Mouse (Mus musculus): ENCODE data around the gene Med7. TPM values are rescaled to one million over a fixed set of nuclear protein-coding genes. Genes with fewer than 3 reads are reported as not detected.
A peak's percentile ranks its signal among the peaks of the same experiment; 100 is the strongest.

Med7 gene
- polyA plus RNA-seq (2015; fragmentation: Nextera tagmentation; extraction: Ambion mirVana), result 83.3 and 83.5 TPM in 2 replicates

DNA sequence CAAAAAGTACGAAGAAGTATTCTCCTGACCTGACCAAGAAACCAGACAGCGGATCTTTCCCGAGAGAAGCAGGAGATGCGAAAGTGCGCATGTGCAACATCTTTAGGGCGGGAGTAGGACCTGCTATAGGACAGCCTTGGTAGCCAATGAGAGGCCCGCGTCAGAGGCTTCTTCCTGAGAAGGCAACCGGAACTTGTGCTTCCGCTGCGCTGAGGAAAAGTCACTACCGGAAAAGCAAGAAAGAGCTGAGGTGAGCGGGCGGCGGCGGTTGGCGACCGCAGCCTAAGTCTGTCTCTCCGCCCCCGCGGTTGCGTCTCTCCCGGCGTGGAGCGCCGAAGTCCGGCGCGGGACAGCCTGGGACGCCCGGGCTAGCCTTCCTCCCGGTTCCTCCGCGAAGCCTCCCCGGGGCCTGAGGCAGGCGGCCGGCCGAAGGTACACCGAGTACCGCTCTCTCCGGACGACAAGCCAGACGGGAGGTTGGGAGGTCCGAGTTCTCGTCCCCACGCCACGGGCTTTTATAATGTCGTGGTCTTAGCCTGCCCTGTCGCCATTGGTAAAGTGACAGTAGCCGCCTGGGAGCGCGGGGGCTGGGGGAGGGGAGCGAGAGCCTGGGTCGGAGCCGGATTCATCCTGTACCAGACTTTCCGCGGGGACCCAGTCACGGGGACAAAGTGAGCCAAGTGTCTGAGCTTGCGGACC, at the start of gene Med7:
Med7 (plus strand) TSS at position 166 of the 699 bp plus-strand sequence.
- peak; percentile 95 for ATAC-seq (ENCODE audit: insufficient number of reproducible peaks, insufficient read depth, low FRiP score, low TSS enrichment, low read depth)
- peak within 1 kb of the TSS; percentile 94 for H3K4me3 ChIP-seq
- H3K36me3 ChIP-seq, result peaks cover 13% of the 10 kb centered on the region
- H3K4me1 ChIP-seq, result peaks cover 10% of the 10 kb centered on the region
- no peaks in the 10 kb centered on the region for H3K27me3 ChIP-seq
- peak within 1 kb of the TSS; percentile 94 for H3K9ac ChIP-seq
- no peaks in the 10 kb centered on the region for H3K9me3 ChIP-seq
- peak within 1 kb of the TSS; percentile 95 for H3K27ac ChIP-seq
- under 1% methylated on average over 59 of the region's 59 CpGs for WGBS
- peak within 1 kb of the TSS; percentile 82 for H3K4me2 ChIP-seq

DNA sequence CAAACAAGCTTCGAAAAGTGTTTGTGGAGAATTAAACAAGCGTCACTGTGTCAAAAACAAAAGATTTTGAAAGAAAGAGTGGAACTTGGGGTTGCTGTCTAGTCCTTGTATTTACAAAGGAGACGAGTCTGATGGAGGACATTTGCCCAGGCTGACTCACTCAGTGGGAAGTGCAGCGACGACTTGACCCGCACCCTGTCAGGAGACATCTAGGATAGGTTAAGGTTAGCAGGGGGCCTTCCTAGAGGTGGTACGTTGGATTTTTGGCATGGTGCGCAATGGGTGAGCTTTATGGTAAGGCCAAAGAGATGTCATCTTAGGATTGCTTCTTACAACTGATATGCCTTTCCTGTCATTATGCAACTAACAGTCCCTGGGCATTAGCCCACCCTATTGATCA, 49.7 kb upstream of the Med7 start:
- Histone ChIP-seq H3K27ac (no peak overlapping the region), H3K4me2 (no peak overlapping the region), H3K27me3 (no peaks in the 10 kb centered on the region), H3K9me3 (no peaks in the 10 kb centered on the region), H3K36me3 (no peaks in the 10 kb centered on the region), H3K4me3 (no peak overlapping the region), H3K9ac (no peak overlapping the region), H3K4me1 (no peaks in the 10 kb centered on the region)
- 91% methylated on average over 8 of the region's 8 CpGs for WGBS
- ATAC-seq (ENCODE audit: insufficient number of reproducible peaks, insufficient read depth, low FRiP score, low TSS enrichment, low read depth), result no peak

DNA sequence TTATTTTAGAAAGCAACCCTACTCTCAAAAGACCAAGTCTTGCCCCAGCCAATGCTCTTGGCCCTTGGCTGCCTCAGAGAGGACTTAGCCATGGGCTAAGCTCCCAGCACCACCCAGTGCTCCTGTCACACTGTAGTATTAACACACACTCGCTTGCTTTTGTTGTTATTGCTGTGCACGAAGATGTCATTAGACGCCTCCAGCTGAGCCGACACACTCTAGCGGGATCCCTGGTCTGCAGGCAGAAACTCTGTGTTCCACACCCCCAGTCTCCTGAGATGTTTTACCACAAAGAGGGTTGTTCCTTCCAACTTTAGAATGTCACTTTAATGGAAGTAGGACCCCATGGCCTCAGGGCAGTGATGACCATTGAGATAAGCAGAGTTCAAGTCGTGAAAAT, 48.3 kb upstream of the Med7 start:
- Histone ChIP-seq H3K4me3 (no peak overlapping the region), H3K4me1 (no peaks in the 10 kb centered on the region), H3K9me3 (no peaks in the 10 kb centered on the region), H3K27ac (no peak overlapping the region), H3K9ac (no peak overlapping the region), H3K36me3 (no peaks in the 10 kb centered on the region), H3K4me2 (no peak overlapping the region), H3K27me3 (no peaks in the 10 kb centered on the region)
- no peak for ATAC-seq (ENCODE audit: insufficient number of reproducible peaks, insufficient read depth, low FRiP score, low TSS enrichment, low read depth)
- WGBS, result 60% methylated on average over 6 of the region's 6 CpGs

- WGBS, result 78% methylated on average over 13 of the region's 13 CpGs
- Histone ChIP-seq H3K27me3 (no peaks in the 10 kb centered on the region), H3K36me3 (no peaks in the 10 kb centered on the region), H3K4me3 (no peak within 1 kb of the TSS), H3K4me1 (no peaks in the 10 kb centered on the region), H3K4me2 (no peak within 1 kb of the TSS), H3K9ac (no peak within 1 kb of the TSS), H3K27ac (no peak within 1 kb of the TSS), H3K9me3 (no peaks in the 10 kb centered on the region)
- no peak for ATAC-seq (ENCODE audit: insufficient number of reproducible peaks, insufficient read depth, low FRiP score, low TSS enrichment, low read depth)
Measured at GRCm38 (mm10) chr11:46389336-46390117, 47.2 kb upstream of the Med7 start, which contains the start of gene Itk. Gene Itk, minus strand, starts transcription at chr11:46389515.

- H3K36me3 ChIP-seq, result no peaks in the 10 kb centered on the region
- H3K4me1 ChIP-seq, result no peaks in the 10 kb centered on the region
- H3K9me3 ChIP-seq, result no peaks in the 10 kb centered on the region
- no peak overlapping the region for H3K4me3 ChIP-seq
- ATAC-seq (ENCODE audit: insufficient number of reproducible peaks, insufficient read depth, low FRiP score, low TSS enrichment, low read depth), result no peak
- no peak overlapping the region for H3K4me2 ChIP-seq
- 46% methylated on average over 3 of the region's 3 CpGs for WGBS
- no peak overlapping the region for H3K9ac ChIP-seq
- no peaks in the 10 kb centered on the region for H3K27me3 ChIP-seq
- no peak overlapping the region for H3K27ac ChIP-seq
Measured at GRCm38 (mm10) chr11:46390621-46391020, 46.1 kb upstream of the Med7 start.

DNA sequence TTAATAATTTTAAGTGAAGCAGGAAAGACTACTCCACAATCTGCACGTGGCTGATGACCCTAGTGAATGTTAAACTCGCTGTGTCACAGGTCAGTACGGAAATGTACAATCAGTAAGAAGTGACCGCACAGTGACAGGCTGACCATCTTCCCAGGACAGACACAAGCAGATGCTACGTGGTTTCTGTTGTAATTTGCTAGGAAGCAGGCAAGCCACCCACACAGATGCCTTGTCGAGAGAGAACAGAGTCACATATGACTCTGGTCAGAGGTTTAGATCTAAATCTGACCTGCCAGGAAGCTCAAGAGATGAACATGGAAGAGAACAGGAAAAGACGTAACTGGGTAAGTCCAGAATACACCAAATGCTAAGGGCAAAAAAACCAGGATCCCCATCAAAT, 43.8 kb upstream of the Med7 start:
- no peaks in the 10 kb centered on the region for H3K9me3 ChIP-seq
- H3K4me2 ChIP-seq, result no peak overlapping the region
- H3K27ac ChIP-seq, result no peak overlapping the region
- no peaks in the 10 kb centered on the region for H3K27me3 ChIP-seq
- no peaks in the 10 kb centered on the region for H3K4me1 ChIP-seq
- no peak overlapping the region for H3K9ac ChIP-seq
- WGBS, result 72% methylated on average over 7 of the region's 7 CpGs
- no peak overlapping the region for H3K4me3 ChIP-seq
- no peaks in the 10 kb centered on the region for H3K36me3 ChIP-seq
- no peak for ATAC-seq (ENCODE audit: insufficient number of reproducible peaks, insufficient read depth, low FRiP score, low TSS enrichment, low read depth)

GRCm38 (mm10) chr11:46393413-46393812, 43.3 kb upstream of the Med7 start:
- Histone ChIP-seq H3K27ac (no peak overlapping the region), H3K9ac (no peak overlapping the region), H3K9me3 (no peaks in the 10 kb centered on the region), H3K4me2 (no peak overlapping the region), H3K36me3 (no peaks in the 10 kb centered on the region), H3K4me1 (no peaks in the 10 kb centered on the region), H3K4me3 (no peak overlapping the region), H3K27me3 (no peaks in the 10 kb centered on the region)
- no peak for ATAC-seq (ENCODE audit: insufficient number of reproducible peaks, insufficient read depth, low FRiP score, low TSS enrichment, low read depth)
- 78% methylated on average over 4 of the region's 4 CpGs for WGBS

- no peaks in the 10 kb centered on the region for H3K36me3 ChIP-seq
- H3K27ac ChIP-seq, result no peak overlapping the region
- H3K4me2 ChIP-seq, result no peak overlapping the region
- no peak overlapping the region for H3K9ac ChIP-seq
- 82% methylated on average over 2 of the region's 2 CpGs for WGBS
- ATAC-seq (ENCODE audit: insufficient number of reproducible peaks, insufficient read depth, low FRiP score, low TSS enrichment, low read depth), result no peak
- no peak overlapping the region for H3K4me3 ChIP-seq
- no peaks in the 10 kb centered on the region for H3K27me3 ChIP-seq
- no peaks in the 10 kb centered on the region for H3K9me3 ChIP-seq
- peaks cover 5% of the 10 kb centered on the region; the same call in 1 of the 2 replicates for H3K4me1 ChIP-seq
Measured at GRCm38 (mm10) chr11:46395088-46395487, 41.6 kb upstream of the Med7 start.

- WGBS, result 92% methylated on average over 2 of the region's 2 CpGs
- no peak overlapping the region for H3K27ac ChIP-seq
- H3K4me2 ChIP-seq, result no peak overlapping the region
- H3K4me1 ChIP-seq, result peaks cover 5% of the 10 kb centered on the region; the same call in 1 of the 2 replicates
- no peaks in the 10 kb centered on the region for H3K27me3 ChIP-seq
- no peak overlapping the region for H3K9ac ChIP-seq
- H3K4me3 ChIP-seq, result no peak overlapping the region
- H3K36me3 ChIP-seq, result no peaks in the 10 kb centered on the region
- H3K9me3 ChIP-seq, result no peaks in the 10 kb centered on the region
- ATAC-seq (ENCODE audit: insufficient number of reproducible peaks, insufficient read depth, low FRiP score, low TSS enrichment, low read depth), result no peak
Measured at GRCm38 (mm10) chr11:46395698-46396097, 41.0 kb upstream of the Med7 start.

DNA sequence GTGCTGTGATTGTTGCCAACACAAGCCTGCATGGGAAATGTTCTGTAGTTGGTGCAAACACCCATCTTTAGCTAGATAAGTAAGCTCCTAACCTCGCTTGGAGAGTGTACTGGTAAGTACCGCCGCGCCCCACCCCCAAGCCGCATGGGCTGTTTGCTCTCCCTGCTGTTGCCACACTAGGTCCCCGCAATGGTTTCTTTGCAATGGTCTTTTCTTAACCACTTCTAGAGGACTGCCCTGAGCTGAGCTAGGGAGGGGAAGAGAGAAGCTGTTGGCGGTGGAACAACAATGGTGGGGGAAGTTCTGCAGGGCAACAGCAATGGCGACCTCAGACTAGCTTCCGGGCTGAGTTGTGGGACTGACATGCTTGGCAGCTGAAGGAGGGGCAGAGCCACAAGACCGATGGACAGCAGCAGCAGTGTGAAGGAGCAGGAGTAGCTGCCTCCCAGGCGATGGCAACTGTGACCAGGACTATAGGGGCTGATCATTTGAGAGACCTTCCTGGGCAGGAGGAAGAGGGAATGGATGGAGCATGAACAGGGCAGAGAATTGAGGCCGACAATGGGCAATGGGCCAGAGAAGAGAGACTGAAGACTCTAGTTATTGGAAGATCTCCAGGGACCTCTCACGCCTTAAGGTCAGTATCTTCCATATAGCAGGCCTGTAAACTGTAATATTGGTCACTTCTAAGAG, 40.4 kb upstream of the Med7 start, which contains the start of gene Fam71b:
Fam71b (plus strand) TSS at position 393 of the 693 bp plus-strand sequence.
- Histone ChIP-seq H3K4me2 (no peak within 1 kb of the TSS), H3K4me1 (peaks cover 5% of the 10 kb centered on the region; the same call in 1 of the 2 replicates)

DNA sequence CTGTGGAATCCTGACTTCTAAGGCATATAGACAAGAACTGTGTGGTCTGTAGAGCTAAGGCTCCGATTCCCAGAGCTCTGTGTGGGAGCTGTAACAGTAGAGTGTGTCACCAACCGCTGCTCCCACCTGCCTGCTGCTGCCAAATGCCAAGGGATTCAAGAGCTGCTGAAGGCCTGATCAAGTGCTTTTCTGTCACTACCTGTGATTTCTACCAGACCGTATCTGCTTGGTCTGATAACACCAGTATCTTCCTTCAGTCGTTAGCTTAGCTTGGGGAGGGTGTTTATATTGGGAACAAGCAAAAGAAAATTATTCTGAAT, 39.9 kb upstream of the Med7 start:
- no peak for ATAC-seq (ENCODE audit: insufficient number of reproducible peaks, insufficient read depth, low FRiP score, low TSS enrichment, low read depth)
- Histone ChIP-seq H3K4me1 (peaks cover 5% of the 10 kb centered on the region; the same call in 1 of the 2 replicates), H3K27ac (no peak overlapping the region), H3K9ac (no peak overlapping the region), H3K27me3 (no peaks in the 10 kb centered on the region), H3K36me3 (no peaks in the 10 kb centered on the region), H3K9me3 (no peaks in the 10 kb centered on the region), H3K4me3 (no peak overlapping the region), H3K4me2 (no peak overlapping the region)
- WGBS, result 85% methylated on average over 4 of the region's 4 CpGs

More for the DNA sequence above, 40.4 kb upstream of the Med7 start, which contains the start of gene Fam71b:
- Histone ChIP-seq H3K9ac (no peak within 1 kb of the TSS), H3K27me3 (no peaks in the 10 kb centered on the region), H3K9me3 (no peaks in the 10 kb centered on the region), H3K36me3 (no peaks in the 10 kb centered on the region), H3K4me3 (no peak within 1 kb of the TSS), H3K27ac (no peak within 1 kb of the TSS)
- WGBS, result 78% methylated on average over 13 of the region's 13 CpGs
- no peak for ATAC-seq (ENCODE audit: insufficient number of reproducible peaks, insufficient read depth, low FRiP score, low TSS enrichment, low read depth)

All from embryonic facial prominence, embryonic 13.5 days (tissue).